Mouse (Mus musculus) olfactory bulb, adult 2 months (tissue): ENCODE results near the gene Akap13. TPM values are rescaled to one million over a fixed set of nuclear protein-coding genes. Genes with fewer than 3 reads are reported as not detected.

Experiments
- H3K27ac ChIP-seq: fragments of 200-500 bp; 2 replicates; pipeline ENCODE4 v1.5.1; 2012; ENCODE audit warnings: low read depth, low read length; ENCODE audit not compliant: insufficient read depth
- H3K4me1 ChIP-seq: fragments of 200-500 bp; 2 replicates; pipeline ENCODE4 v1.6.1; 2012; ENCODE audit warnings: low read length; ENCODE audit not compliant: control insufficient read depth, insufficient read depth
- H3K4me3 ChIP-seq: fragments of 200-500 bp; 2 replicates; pipeline ENCODE4 v1.5.1; 2012; ENCODE audit warnings: mild to moderate bottlenecking, low read depth, low read length, moderate library complexity; ENCODE audit not compliant: insufficient read depth
- CTCF ChIP-seq: fragments of 200-500 bp; IDR thresholded peaks from 2 replicates; pipeline ENCODE4 v1.5.1; 2012; ENCODE audit warnings: low read depth, mild to moderate bottlenecking, low read length, moderate library complexity; ENCODE audit not compliant: insufficient read depth
- POLR2A ChIP-seq: fragments of 200-500 bp; IDR thresholded peaks from 2 replicates; pipeline ENCODE4 v1.6.1; 2012; ENCODE audit warnings: mild to moderate bottlenecking, low read depth, low read length, moderate library complexity; ENCODE audit not compliant: insufficient read depth
- WGBS: fragments of 180-500 bp; shearing (Covaris S2); methylation state at CpG from one replicate; pipeline ENCODE4 v1.1.7; 2018; 5-methylcytosine and 5-hydroxymethylcytosine counted together
- polyA plus RNA-seq: library from polyadenylated mRNA; stranded (reverse); fragments of >200 nt; gene quantifications from 2 replicates; pipeline ENCODE4 v1.2.4, GENCODE M21; 2012; ENCODE audit warnings: low replicate concordance; ENCODE audit not compliant: missing spikeins, insufficient read depth, insufficient read length

Gene Akap13
- polyA plus RNA-seq, 1 experiment, result 67.2 TPM

- TF ChIP-seq CTCF, result no peak
- Histone ChIP-seq H3K4me1 (no peaks in the 10 kb centered on the region), H3K4me3 (no peak overlapping the region), H3K27ac (no peak overlapping the region)
- WGBS, result 90% methylated on average over 10 of the region's 10 CpGs
These were observed 245.5 kb downstream of the Akap13 start for GRCm38 (mm10) chr7:75700771-75701345.

GRCm38 (mm10) chr7:75701761-75702160, 246.4 kb downstream of the Akap13 start:
- no peak for TF ChIP-seq POLR2A
- no peak for TF ChIP-seq CTCF
- peak overlapping the region; percentile 13; the same call in 1 of the 2 replicates for H3K4me3 ChIP-seq
- H3K4me1 ChIP-seq, result no peaks in the 10 kb centered on the region
- WGBS, result 85% methylated on average over 7 of the region's 7 CpGs
- no peak overlapping the region; the same call in 1 of the 2 replicates for H3K27ac ChIP-seq

- H3K4me1 ChIP-seq, result no peaks in the 10 kb centered on the region
- TF ChIP-seq POLR2A (no peak), CTCF (no peak)
- no peak overlapping the region for H3K27ac ChIP-seq
- WGBS, result 86% methylated on average over 3 of the region's 3 CpGs
- no peak overlapping the region for H3K4me3 ChIP-seq
These were observed 247.0 kb downstream of the Akap13 start for GRCm38 (mm10) chr7:75702368-75702767.

- 85% methylated on average over 3 of the region's 3 CpGs for WGBS
- no peak overlapping the region for H3K4me3 ChIP-seq
- TF ChIP-seq POLR2A, result no peak
- no peak for TF ChIP-seq CTCF
- no peaks in the 10 kb centered on the region for H3K4me1 ChIP-seq
- H3K27ac ChIP-seq, result no peak overlapping the region
These were observed 247.8 kb downstream of the Akap13 start for GRCm38 (mm10) chr7:75702966-75703645.

- WGBS, result 96% methylated on average over 6 of the region's 6 CpGs
- Histone ChIP-seq H3K4me3 (no peak overlapping the region), H3K4me1 (no peaks in the 10 kb centered on the region), H3K27ac (no peak overlapping the region)
- TF ChIP-seq CTCF (no peak), POLR2A (no peak)
These were observed 249.5 kb downstream of the Akap13 start for GRCm38 (mm10) chr7:75704862-75705261.

- no peak for TF ChIP-seq POLR2A
- TF ChIP-seq CTCF, result no peak
- Histone ChIP-seq H3K4me3 (no peak overlapping the region), H3K27ac (no peak overlapping the region), H3K4me1 (no peaks in the 10 kb centered on the region)
- 97% methylated on average over 4 of the region's 4 CpGs for WGBS
These were observed 254.6 kb downstream of the Akap13 start for GRCm38 (mm10) chr7:75709936-75710335.

GRCm38 (mm10) chr7:75710920-75711319, 255.6 kb downstream of the Akap13 start:
- TF ChIP-seq POLR2A (no peak), CTCF (no peak)
- 93% methylated on average over 6 of the region's 6 CpGs for WGBS
- H3K4me3 ChIP-seq, result no peak overlapping the region

GRCm38 (mm10) chr7:75711436-75711835, 256.1 kb downstream of the Akap13 start:
- TF ChIP-seq POLR2A, result no peak
- TF ChIP-seq CTCF, result no peak
- Histone ChIP-seq H3K27ac (no peak overlapping the region), H3K4me1 (no peaks in the 10 kb centered on the region), H3K4me3 (no peak overlapping the region)
- 65% methylated on average over 2 of the region's 2 CpGs for WGBS

More at GRCm38 (mm10) chr7:75710920-75711319, 255.6 kb downstream of the Akap13 start:
- Histone ChIP-seq H3K27ac (no peak overlapping the region), H3K4me1 (no peaks in the 10 kb centered on the region)

- H3K4me1 ChIP-seq, result no peaks in the 10 kb centered on the region
- WGBS, result 71% methylated on average over 2 of the region's 2 CpGs
These were observed 257.5 kb downstream of the Akap13 start for GRCm38 (mm10) chr7:75712808-75713207.

GRCm38 (mm10) chr7:75713959-75714358, 258.6 kb downstream of the Akap13 start:
- Histone ChIP-seq H3K4me1 (no peaks in the 10 kb centered on the region), H3K4me3 (no peak overlapping the region), H3K27ac (no peak overlapping the region)
- TF ChIP-seq CTCF (no peak), POLR2A (no peak)
- 91% methylated on average over 5 of the region's 5 CpGs for WGBS

More at GRCm38 (mm10) chr7:75712808-75713207, 257.5 kb downstream of the Akap13 start:
- Histone ChIP-seq H3K4me3 (no peak overlapping the region), H3K27ac (no peak overlapping the region)
- TF ChIP-seq POLR2A, result no peak
- no peak for TF ChIP-seq CTCF
